Mouse (Mus musculus) c-Kit-negative CD71-positive TER-119-positive erythroid progenitor cells, embryonic 14.5 days (primary cell): ENCODE measurements around the gene Hoxd8.

Source experiments
- DNase-seq: peaks from one replicate; pipeline ENCODE4 v3.0.0-alpha.2; 2013; ENCODE audit warnings: low read depth, low spot score

Gene Hoxd8

DNA sequence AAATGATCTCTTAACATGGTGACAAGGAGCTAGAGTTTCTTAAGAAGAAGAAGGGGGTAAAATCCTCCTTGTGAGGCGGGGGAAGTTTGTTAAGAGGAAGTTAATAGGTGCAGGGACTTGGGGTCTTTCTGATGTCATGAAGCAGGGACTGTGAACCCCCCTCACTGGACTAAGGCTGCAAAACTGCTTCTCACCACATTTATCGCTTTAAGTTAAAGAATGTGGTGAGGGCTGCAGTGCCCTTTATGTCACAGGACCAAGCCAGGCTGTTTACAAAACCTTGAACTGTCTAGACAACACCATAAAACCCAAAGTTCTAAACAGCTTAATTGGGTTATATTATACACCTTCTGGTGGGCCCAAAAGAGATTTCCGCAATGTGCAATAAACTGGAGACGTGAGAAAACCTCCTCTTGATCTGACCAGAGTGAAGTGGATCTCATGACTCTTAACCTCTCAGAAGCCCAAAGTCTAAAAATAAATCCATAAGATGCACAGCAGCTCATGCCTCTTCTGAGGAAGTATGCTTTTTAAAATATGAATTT, 19.3 kb upstream of the Hoxd8 start:
- no peak for DNase-seq

DNA sequence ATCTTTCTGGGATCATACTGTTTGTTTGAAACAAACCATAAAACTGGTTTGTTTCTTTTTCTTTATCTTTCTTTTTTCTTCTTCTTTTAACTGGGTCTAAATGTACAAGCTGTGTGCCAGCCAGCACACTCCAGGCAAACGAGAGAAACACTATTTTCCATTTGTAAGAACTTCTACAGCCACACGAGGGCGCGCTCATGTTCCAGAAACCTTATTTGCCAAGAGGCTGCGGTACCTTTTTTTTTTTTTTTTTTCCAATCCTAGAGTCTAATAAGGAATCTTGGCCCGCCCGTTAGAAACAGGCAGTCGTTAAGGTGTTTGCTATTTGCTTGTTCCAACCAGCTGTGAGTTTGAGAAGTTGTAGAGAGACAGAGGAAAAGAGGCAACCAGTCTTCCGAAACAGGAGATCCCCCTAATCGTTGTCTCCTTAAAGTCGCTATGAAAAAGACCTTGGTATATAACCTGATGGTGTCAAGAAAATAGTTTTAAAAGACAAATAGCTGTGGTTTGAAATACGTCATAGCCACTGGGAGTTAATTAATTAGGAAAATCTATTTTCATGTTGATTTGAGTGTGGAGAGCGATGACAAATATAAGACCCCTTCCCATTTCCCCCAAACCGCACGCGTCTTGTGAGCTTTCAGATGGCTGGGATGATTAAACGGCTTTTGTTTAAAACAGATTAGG, 18.0 kb upstream of the Hoxd8 start:
- no peak for DNase-seq

- DNase-seq, result no peak
Observed at GRCm38 (mm10) chr2:74686988-74687697, 17.3 kb upstream of the Hoxd8 start.

DNA sequence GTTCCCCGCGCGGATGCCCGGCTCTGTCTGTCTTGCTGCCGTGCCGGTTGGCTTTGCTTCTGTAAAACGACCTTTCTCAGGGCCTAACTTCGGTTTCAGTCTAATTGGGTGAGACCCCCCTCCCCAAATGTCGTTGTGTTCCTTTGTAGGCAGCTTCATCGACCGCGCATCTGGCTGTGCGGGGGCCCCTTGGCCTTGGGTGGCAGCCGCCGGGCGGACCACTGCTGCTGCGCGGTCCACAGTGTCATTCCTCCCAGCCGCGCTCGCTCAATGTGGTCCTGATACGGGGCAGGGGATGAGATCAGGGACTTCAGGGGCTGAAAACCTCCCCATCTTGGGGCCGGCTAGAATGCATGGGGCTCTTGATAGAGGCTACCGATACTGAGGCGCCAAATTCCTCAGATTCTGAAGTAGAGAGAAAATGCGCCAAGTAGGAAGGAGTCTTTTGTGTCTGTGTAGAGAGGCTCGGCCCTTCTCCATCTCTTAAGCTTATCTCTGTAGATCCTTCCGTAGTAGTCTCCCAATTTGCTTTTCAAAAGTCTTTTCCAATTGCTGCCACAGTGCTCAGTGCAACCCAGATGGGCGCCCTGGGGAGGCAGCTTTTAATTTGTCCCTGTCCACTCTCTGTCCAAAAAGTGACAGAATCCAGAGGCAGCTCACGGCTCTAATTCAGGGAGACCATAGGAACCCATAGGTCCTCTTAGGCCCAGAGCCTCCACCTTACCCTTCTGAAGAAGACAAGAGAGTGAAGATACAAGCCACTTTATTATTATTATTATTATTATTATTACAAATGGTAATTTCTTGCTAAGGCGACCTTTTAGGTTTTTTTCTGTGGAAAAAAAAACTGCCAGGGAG, 16.5 kb upstream of the Hoxd8 start:
- no peak for DNase-seq

DNA sequence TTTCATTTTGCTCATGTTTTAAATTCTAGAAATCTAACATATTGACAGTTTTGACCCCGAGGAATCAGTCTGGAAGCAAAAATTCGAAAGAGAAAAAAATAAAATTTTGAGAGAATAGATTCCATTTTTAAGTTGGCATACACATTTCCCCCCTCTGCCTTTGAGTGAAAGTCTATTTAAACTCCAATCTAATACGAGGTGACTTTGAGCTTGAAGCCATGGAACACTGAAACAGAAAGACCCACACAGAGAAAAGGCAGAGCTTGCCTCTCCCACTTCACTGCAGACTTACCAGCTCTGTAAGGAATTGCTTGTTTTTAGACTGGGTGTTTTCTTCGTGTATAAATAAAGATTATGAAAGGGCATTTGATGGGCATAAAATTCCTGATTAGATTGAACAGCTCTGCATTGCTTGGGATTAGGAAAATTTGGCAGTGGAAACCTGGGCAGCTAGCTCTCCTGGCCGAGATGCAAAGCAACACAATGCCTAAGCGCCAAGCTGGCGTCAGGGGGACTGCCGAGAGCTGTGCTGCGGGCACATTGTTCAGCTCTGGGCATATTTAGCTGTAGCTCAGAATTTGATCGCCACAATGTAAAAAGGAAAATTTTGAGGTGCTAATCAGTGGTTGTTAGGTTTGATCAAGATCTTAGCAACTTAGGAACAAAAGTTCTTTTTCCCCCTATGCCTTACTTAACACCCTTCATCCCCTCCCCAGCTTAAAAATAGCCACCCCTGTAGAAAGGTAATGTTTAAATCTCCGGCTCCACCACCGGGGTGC, 15.4 kb upstream of the Hoxd8 start:
- DNase-seq, result no peak

DNA sequence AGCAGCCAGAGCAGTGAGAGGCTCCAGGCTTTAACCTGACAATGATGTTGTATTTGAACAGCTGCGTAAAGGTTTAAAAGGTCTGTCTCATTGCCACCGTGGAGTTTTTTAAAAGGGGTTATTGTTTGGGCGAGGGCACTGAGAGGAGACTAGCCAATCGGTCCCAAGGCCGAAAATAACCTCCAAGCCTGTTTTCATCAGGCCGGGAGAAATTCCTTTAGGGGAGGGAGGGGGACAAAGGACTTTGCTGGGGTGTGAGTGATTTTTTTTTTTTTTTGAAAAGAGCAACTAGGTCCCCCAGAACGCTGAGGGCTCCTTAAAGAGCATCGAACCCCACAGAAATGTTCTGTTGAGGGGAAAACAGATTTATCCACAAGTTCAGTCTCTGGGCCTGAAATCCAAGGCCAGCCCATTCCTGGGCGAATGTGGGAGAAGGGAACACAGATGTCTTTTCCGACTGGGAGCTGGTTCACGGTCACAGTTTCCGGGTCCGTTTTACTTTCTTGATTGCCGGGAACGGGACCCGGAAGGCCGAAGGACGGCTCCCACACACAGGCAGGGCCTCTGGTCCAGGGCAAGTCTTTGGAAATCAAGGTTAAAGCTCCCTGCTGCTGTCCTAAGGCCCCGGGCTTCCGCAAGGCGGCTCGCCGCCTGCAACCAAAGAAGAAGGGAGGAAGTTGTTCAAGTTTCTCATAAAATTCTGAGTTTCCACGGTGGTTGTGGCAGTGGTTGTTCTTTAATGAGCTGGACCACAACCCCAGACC, 14.7 kb upstream of the Hoxd8 start:
- DNase-seq, result no peak

DNA sequence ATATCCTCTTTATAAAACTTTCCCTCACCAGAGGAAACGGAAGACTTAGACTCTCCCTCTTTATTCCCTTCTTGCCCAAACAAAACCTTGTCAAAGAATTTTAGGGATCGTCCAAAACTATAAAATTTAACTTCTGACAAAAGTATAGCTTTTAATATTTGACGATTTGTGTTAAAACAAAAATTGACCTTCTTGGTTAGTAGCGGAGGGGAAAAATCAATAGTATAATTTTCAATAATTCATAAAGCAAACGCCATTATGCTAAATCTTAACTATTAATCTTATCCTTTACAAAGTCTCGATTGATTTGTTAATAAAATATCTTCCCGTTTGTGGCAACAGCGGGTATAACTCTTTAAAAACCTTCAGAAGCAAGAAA, 14.1 kb upstream of the Hoxd8 start:
- DNase-seq, result no peak

- no peak for DNase-seq
Observed at GRCm38 (mm10) chr2:74691022-74691951, 13.1 kb upstream of the Hoxd8 start, which contains the start of gene Hoxd10. Gene Hoxd10 (plus strand): TSS chr2:74691924.

GRCm38 (mm10) chr2:74691995-74692807, 12.2 kb upstream of the Hoxd8 start:
- DNase-seq, result no peak

DNA sequence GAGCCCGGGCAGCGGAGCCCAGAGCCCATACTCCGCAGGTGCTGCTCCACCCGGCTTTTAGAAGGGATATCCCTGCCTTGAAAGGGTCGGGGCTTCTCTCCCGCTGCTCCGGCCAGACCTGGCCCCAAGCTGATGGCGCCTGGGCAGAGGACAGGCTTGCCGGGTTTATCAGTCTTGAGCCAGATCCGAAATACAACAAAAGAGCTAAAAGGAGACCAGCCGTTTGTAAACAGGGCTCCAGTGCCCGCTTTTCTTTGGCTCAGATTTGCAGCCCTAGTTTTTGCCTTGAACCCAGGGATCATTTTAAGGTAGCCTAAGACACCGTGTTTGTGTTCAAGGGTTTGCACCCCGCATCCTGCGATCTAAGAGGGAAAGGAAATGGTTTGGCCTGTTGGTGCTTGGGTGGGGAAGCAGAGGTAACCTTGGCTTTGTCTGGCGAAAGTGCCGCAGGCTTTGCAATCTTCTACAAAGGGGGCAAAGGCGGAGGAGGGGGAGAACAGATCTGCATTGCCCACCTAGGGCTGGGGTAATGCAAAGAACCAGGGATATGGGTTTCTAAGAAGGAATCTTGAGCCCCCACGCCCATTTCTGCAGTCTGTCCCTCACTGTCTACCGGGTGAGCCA, 11.5 kb upstream of the Hoxd8 start:
- DNase-seq, result no peak

GRCm38 (mm10) chr2:74693432-74693827, 11.0 kb upstream of the Hoxd8 start:
- DNase-seq, result no peak

DNA sequence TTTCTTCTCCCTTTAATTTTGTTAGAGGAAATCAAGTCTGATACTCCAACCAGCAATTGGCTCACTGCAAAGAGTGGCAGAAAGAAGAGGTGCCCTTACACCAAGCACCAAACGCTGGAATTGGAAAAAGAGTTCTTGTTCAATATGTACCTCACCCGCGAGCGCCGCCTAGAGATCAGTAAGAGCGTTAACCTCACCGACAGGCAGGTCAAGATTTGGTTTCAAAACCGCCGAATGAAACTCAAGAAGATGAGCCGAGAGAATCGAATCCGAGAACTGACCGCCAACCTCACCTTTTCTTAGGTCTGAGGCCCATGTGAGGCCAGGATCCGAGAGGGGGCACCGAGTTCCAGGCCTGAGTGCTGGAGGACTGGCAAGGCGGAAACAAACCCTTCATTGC, 10.3 kb upstream of the Hoxd8 start:
- DNase-seq, result no peak

- no peak for DNase-seq
Observed at GRCm38 (mm10) chr2:74695383-74695782, 9.0 kb upstream of the Hoxd8 start.

DNA sequence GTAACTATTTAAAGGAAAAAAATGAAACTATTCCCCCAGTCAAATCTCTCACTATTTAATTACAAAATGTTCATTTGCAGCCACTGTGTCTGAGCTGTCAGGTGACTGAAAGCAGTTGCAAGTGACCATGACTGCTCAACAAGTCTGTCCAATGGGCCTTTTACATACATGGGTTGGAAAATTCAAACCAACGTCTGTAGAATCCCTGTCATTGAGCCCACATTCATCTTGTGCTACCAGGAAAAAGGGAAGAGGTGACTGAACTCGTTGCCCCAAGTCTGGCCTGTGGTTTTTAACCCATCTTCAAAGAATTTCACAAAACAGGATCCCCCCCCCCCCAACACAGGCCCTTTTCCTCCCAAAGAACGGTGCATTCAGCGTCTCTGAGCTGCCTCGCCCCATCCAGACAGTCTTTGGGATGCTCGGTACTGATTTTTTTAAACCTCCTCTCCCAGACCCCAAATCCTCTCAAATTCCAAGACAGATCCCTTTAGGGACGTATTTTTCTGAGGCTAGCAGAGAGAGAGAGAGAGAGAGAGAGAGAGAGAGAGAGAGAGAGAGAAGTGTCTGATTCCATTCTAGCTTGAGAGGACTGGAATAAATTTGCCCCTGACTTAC, 8.5 kb upstream of the Hoxd8 start:
- no peak for DNase-seq

DNA sequence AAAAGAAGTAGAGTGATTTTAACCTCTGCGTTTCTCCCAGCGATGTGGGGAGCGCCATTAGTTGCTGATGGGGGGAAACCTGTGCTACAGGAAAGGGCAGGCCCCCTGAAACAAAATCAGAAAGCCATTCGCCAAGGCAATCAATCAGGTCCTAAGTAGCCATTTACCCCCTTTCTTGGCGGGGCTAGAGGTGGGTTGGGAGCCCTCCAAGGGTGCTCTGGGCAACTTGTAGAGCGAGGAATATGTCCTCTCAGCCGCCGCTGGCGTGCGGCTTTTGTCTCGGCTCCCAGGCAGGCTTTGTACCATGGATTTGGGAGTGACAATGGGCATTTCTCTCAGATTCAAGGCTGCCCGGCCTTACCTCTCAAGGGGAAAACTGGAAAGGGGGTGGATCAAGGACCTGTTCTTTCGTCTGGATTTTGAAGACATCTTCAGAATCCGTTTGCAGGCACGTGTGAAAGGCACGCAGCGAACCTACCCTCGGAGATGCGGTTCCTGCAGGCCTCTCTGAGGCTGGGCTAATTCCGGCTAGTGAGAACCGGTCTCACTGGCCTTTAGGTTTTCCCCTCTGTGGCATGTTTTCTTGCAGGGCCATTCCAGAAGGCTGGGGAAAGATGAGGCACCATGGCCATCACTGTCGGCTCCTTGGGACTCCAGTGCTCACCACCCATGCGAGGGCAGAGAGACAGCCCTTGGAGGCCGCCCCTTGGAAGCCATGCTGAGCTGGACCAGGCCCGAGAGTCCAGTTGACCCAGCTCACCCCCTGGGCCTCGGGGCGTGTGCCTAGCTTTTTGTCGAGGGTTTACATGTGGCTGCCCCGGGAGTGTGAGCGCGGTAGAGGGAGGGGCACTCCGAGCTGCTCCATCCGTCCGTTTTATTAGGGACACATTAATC, 7.7 kb upstream of the Hoxd8 start:
- DNase-seq, result no peak

DNA sequence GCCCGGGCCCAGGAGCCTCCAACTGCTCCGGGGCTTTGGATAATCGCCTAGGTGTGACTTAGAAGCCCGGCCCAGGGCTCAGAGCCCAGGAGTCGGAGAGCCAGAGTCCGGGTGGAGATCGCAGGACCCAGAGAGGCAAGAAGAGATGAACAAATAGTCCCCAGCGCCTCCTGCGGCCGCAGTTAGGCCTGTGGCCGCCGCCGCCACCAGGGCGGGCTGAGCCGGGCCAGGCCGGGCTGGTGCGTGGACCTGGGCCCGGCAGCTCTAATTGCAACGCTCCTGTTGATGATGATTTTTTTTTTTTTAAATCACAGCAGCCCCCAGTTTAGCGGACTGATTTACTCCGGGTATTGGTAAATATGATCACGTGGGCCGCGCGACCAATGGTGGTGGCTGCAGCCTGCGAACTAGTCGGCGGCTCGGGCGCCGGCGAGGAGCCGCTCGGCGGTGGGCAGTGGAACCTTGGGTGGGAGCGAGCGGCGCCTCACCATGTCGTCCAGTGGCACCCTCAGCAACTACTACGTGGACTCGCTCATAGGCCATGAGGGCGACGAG, 6.8 kb upstream of the Hoxd8 start, which contains the start of gene Hoxd9:
Hoxd9 (plus strand) TSS at position 161 of the 555 bp plus-strand sequence.
- no peak for DNase-seq
